Mouse (Mus musculus) gastrocnemius, postnatal 14 days (tissue): ENCODE results near the gene Lpar5. TPM values are rescaled to one million over a fixed set of nuclear protein-coding genes. Genes with fewer than 3 reads are reported as not detected.

Source experiments
- DNase-seq: peaks from one replicate; pipeline ENCODE4 v3.0.0; 2021; ENCODE audit warnings: mixed read lengths
- intact Hi-C: fragments of 180-260 bp; cut with DNase I; formaldehyde crosslinking; loops from one replicate; pipeline ENCODE4 v1.15.1; 2025; ENCODE audit warnings: low total_unique reads
- microRNA-seq, 2 experiments: library from miRNA; unstranded; fragments of <30 nt; microRNA quantifications; one replicate each; pipeline ENCODE4 v1.2.0; 2021
- total RNA-seq, 2 experiments: library from RNA; stranded (reverse); gene quantifications; 2 replicates each; pipeline ENCODE4 v1.2.3; 2021

The Lpar5 gene
- total RNA-seq, 2 experiments from 2014 or later = 0.24 TPM; not detected in 1

GRCm38 (mm10) chr6:125104223-125104622 lies 36.5 kb downstream of the Lpar5 start:
- DNase-seq = no peak
- intact Hi-C loops = loop anchor here (5.0 kb wide), 1 partner anchor 33 kb away; no protein-coding TSS in a partner anchor

GRCm38 (mm10) chr6:125107705-125108104 lies 40.0 kb downstream of the Lpar5 start:
- intact Hi-C loops = no loop called here
- no peak for DNase-seq

DNA sequence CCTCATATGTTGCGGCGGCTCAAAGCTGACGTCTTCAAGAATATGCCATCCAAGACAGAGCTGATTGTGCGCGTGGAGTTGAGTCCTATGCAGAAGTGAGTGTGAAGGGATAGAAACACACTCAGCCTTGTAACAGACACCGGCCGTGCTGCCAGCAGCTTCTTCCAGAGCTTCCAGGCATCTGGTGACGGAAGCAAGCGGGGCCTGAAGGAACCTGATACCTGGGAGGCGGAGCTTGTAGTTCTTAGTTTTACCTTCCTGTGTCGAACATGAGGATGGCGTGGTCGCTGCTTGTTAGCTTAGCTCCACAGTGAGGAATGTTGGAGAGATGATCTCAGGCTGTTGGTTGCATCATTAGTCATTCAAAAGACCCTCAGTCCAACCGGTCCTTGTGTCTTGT lies 41.7 kb downstream of the Lpar5 start:
- no peak for DNase-seq
- intact Hi-C loops = no loop called here

GRCm38 (mm10) chr6:125110927-125111326 lies 43.2 kb downstream of the Lpar5 start:
- peak; percentile 49 for DNase-seq
- intact Hi-C loops = loop anchor here (2.0 to 5.0 kb wide), 2 partner anchors 14 to 406 kb away; no protein-coding TSS in a partner anchor

GRCm38 (mm10) chr6:125112553-125112952 lies 44.8 kb downstream of the Lpar5 start:
- intact Hi-C loops = loop anchor here (5.0 kb wide), 1 partner anchor 405 kb away; no protein-coding TSS in a partner anchor
- no peak for DNase-seq

DNA sequence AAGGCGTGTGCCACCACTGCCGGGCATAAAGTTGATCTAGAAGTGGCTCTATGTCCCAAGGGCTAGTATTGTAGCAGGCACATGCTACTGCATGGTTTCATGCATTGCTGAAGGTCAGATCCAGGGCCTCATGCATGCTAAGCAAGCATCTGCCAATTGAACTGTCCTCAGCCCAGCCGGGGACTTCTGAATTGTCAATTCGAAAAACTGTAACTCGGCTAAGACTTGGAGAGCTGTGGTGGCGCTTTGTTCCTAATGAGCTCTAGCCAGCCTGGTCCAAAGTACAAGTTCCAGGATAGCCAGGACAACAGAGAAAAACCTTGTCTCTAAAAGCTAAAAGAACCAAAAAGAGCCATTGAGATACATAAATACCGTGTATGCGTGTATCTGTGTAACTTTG lies 51.7 kb downstream of the Lpar5 start:
- DNase-seq = no peak
- intact Hi-C loops = no loop called here

GRCm38 (mm10) chr6:125128724-125129123 lies 61.0 kb downstream of the Lpar5 start:
- intact Hi-C loops = no loop called here
- no peak for DNase-seq

DNA sequence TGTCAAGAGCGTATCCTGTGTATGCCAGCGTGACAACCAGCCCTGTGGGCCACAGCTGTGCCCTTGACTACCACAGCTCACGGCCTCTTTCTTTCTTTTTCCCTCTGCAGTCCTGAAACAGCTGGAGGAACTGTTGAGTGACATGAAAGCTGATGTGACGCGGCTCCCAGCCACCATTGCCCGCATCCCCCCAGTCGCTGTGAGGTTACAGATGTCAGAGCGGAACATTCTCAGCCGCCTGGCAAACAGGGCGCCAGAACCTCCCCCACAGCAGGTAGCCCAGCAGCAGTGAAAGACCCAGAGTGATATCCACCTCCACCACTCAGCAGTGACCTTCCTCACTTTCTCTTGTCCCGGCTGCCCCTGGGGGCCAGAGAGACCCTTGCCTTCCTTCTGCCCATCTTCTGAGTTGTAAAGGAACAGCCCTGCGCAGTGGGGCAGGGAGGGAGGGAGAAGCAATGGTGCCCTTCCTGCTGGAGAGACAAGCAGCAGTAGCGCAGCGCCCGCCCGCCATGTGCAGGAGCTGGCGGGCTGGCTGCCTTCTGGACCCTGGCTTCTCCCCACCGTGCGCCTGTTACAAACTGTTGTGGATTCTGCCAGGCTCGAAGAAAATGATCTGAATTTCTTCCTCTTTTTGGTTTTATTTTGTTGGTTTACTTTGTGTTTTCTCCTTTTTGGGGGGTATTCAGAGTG lies 62.1 kb downstream of the Lpar5 start:
- DNase-seq = no peak
- intact Hi-C loops = no loop called here

- DNase-seq = peak; percentile 89
- intact Hi-C loops = no loop called here
These were observed 63.8 kb downstream of the Lpar5 start, which contains the start of gene Nop2 for GRCm38 (mm10) chr6:125131302-125132156. Gene Nop2 (plus strand): TSS chr6:125131909.

Small RNA genes within 50 kb of the gene (microRNA-seq; reads per million reads assigned to microRNA genes)
- 0 to 0.32 reads per million in 2 experiments for gene Mir7045

Other genes with a start within 250 kb of the Lpar5 start
- 10 to 100 TPM; 55.3 to 61.9 TPM for gene Usp5, start 238.4 kb upstream of the Lpar5 start, total RNA-seq
- gene Cdca3, start 238.4 kb upstream of the Lpar5 start, total RNA-seq = 1 to 10 TPM; 4.6 to 5.0 TPM
- 1 to 10 TPM; 6.6 to 7.0 TPM for gene Gnb3, start 227.6 kb upstream of the Lpar5 start, total RNA-seq
- 10 to 100 TPM; 19.7 to 24.2 TPM for gene P3h3, start 210.2 kb upstream of the Lpar5 start, total RNA-seq
- gene Gpr162, start 203.9 kb upstream of the Lpar5 start, total RNA-seq = under 1 TPM; 0.33 to 0.45 TPM
- gene Cd4, start 179.7 kb upstream of the Lpar5 start, total RNA-seq = under 1 TPM; 0.27 to 0.51 TPM
- under 1 TPM; 0.43 to 0.62 TPM for gene Lag3, start 156.2 kb upstream of the Lpar5 start, total RNA-seq
- gene Ptms, start 147.8 kb upstream of the Lpar5 start, total RNA-seq = 100 to 1,000 TPM; 225 to 266 TPM
- 100 to 1,000 TPM; 250 to 257 TPM for gene Mlf2, start 136.5 kb upstream of the Lpar5 start, total RNA-seq
- 100 to 1,000 TPM in 1 of 2 experiments, 10 to 100 TPM in 1; 99.1 to 100 TPM for gene Cops7a, start 102.4 kb upstream of the Lpar5 start, total RNA-seq
- gene Pianp, start 71.2 kb upstream of the Lpar5 start, total RNA-seq = under 1 TPM; 0.16 to 0.72 TPM
- 10 to 100 TPM; 20.1 to 20.7 TPM for gene Zfp384, start 58.8 kb upstream of the Lpar5 start, total RNA-seq
- gene Ing4, start 28.2 kb upstream of the Lpar5 start, total RNA-seq = 10 to 100 TPM; 29.6 TPM
- gene Acrbp, start 18.2 kb upstream of the Lpar5 start, total RNA-seq = 1 to 10 TPM; 1.4 to 2.5 TPM
- 10 to 100 TPM; 75.1 to 84.3 TPM for gene Chd4, start 28.1 kb downstream of the Lpar5 start, total RNA-seq
- gene Nop2, start 64.0 kb downstream of the Lpar5 start, total RNA-seq = 10 to 100 TPM; 16.0 to 20.4 TPM
- gene Iffo1, start 77.3 kb downstream of the Lpar5 start, total RNA-seq = 10 to 100 TPM; 24.0 to 28.7 TPM
- gene Gapdh, start 98.5 kb downstream of the Lpar5 start, total RNA-seq = over 10,000 TPM in 1 of 2 experiments, 1,000 to 10,000 TPM in 1; 9,479 to 10,041 TPM
- gene Ncapd2, start 123.8 kb downstream of the Lpar5 start, total RNA-seq = 10 to 100 TPM; 18.4 to 18.7 TPM
- gene Mrpl51, start 123.9 kb downstream of the Lpar5 start, total RNA-seq = 100 to 1,000 TPM; 214 to 227 TPM
- 10 to 100 TPM; 10.7 to 11.3 TPM for gene Vamp1, start 147.6 kb downstream of the Lpar5 start, total RNA-seq
- gene Tapbpl, start 163.9 kb downstream of the Lpar5 start, total RNA-seq = 1 to 10 TPM; 2.2 to 2.3 TPM
- under 1 TPM in 1 of 2 experiments, not detected in 1; 0.16 TPM for gene Cd27, start 169.1 kb downstream of the Lpar5 start, total RNA-seq
- gene Tuba3a, start 218.1 kb downstream of the Lpar5 start, total RNA-seq = not detected
- gene Ltbr, start 246.0 kb downstream of the Lpar5 start, total RNA-seq = 10 to 100 TPM; 24.8 to 26.3 TPM